Mouse (Mus musculus) limb, embryonic 14.5 days (tissue): ENCODE measurements around the gene Pla2g12b. TPM values are rescaled to one million over a fixed set of nuclear protein-coding genes. Genes with fewer than 3 reads are reported as not detected.

ENCODE experiments used
- ATAC-seq: fragments of 200-750 bp; cut with Nextera tagmentation; 2 replicates; pipeline ENCODE4 v1.8.0; 2017; ENCODE audit warnings: low read depth, moderate number of reproducible peaks, moderate TSS enrichment; ENCODE audit not compliant: low FRiP score
- DNase-seq: peaks from one replicate; pipeline ENCODE4 v3.0.0-alpha.2; 2015; ENCODE audit warnings: low spot score
- H3K27ac ChIP-seq: fragments of 300-500 bp; sonication (generic); replicated peaks from 2 replicates; pipeline ENCODE4 v1.5.1; 2014; ENCODE audit warnings: low read depth, mild to moderate bottlenecking, low read length, moderate library complexity, mixed read lengths
- H3K27me3 ChIP-seq: fragments of 300-500 bp; sonication (generic); 2 replicates; pipeline ENCODE4 v1.6.1; 2014; ENCODE audit warnings: low read length, mixed read lengths; ENCODE audit not compliant: control insufficient read depth, insufficient read depth
- H3K36me3 ChIP-seq: fragments of 300-500 bp; sonication (generic); 2 replicates; pipeline ENCODE4 v1.6.1; 2014; ENCODE audit warnings: mild to moderate bottlenecking, low read length, moderate library complexity, mixed read lengths; ENCODE audit not compliant: control insufficient read depth, insufficient read depth
- H3K4me1 ChIP-seq: fragments of 300-500 bp; sonication (generic); 2 replicates; pipeline ENCODE4 v1.6.1; 2014; ENCODE audit warnings: antibody characterized with exemption, low read length, mixed read lengths; ENCODE audit not compliant: control insufficient read depth, insufficient read depth
- H3K4me2 ChIP-seq: fragments of 300-500 bp; sonication (generic); replicated peaks from 2 replicates; pipeline ENCODE4 v1.6.1; 2014; ENCODE audit warnings: low read depth, mild to moderate bottlenecking, low read length, moderate library complexity; ENCODE audit not compliant: severe bottlenecking
- H3K4me3 ChIP-seq: fragments of 300-500 bp; sonication (generic); replicated peaks from 2 replicates; pipeline ENCODE4 v1.5.1; 2014; ENCODE audit warnings: low read length
- H3K9ac ChIP-seq: fragments of 300-500 bp; sonication (generic); 2 replicates; pipeline ENCODE4 v1.6.1; 2014; ENCODE audit warnings: mild to moderate bottlenecking, low read depth, low read length, moderate library complexity; ENCODE audit not compliant: severe bottlenecking
- H3K9me3 ChIP-seq: fragments of 300-500 bp; sonication (generic); 2 replicates; pipeline ENCODE4 v1.6.1; 2016; ENCODE audit warnings: low read length; ENCODE audit not compliant: control insufficient read depth
- POLR2A ChIP-seq: fragments of 200-500 bp; IDR thresholded peaks from 2 replicates; pipeline ENCODE4 v1.8.0; 2012; ENCODE audit warnings: inconsistent platforms, mild to moderate bottlenecking, moderate library complexity, borderline replicate concordance; ENCODE audit not compliant: insufficient read depth, insufficient read length; ENCODE audit errors: extremely low read depth
- WGBS: fragments of 180-500 bp; shearing (Covaris S2); extraction: QIAGEN DNeasy Blood & Tissue Kit; methylation state at CpG from one replicate; pipeline ENCODE4 v1.1.7; 2014; 5-methylcytosine and 5-hydroxymethylcytosine counted together
- polyA plus RNA-seq, 2 experiments: library from polyadenylated mRNA; depleted of rRNA in 1 of 2; stranded (reverse) in 1 of 2; unstranded in 1 of 2; fragments of >200 nt; fragmentation: Nextera tagmentation in 1 of 2; extraction: Ambion mirVana in 1 of 2; gene quantifications; 2 replicates each; pipeline versions ENCODE4 v1.2.1 to v1.2.3; 2012 to 2014

The Pla2g12b gene
- polyA plus RNA-seq, 2 experiments: not detected

DNA sequence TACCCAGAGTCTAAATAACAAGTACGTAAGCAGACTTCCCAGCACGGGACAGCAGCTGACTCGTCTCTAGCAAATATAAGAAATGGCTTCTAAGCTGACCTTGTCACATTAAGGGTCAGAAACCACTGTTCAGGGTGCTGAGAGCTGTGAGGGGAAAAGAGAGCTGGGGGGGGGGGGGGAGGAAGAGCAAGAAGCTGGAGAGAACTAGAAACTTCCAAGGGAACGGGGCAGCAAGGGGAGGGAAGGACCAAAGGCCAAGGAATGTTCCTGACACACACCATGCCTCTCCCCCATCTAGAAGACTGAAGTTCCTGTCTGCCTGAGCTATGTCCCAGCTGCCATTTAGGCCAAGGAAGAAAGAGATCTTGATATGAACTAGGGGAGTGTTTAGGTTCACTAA, 22.9 kb downstream of the Pla2g12b start:
- ATAC-seq (no peak), DNase-seq (no peak)
- Histone ChIP-seq H3K36me3 (no peaks in the 10 kb centered on the region), H3K4me1 (peaks cover 15% of the 10 kb centered on the region), H3K4me3 (no peak overlapping the region), H3K27me3 (no peaks in the 10 kb centered on the region), H3K9me3 (no peaks in the 10 kb centered on the region), H3K9ac (no peak overlapping the region), H3K4me2 (no peak overlapping the region), H3K27ac (no peak overlapping the region)
- 86% methylated on average over 4 of the region's 4 CpGs for WGBS
- TF ChIP-seq POLR2A: no peak

DNA sequence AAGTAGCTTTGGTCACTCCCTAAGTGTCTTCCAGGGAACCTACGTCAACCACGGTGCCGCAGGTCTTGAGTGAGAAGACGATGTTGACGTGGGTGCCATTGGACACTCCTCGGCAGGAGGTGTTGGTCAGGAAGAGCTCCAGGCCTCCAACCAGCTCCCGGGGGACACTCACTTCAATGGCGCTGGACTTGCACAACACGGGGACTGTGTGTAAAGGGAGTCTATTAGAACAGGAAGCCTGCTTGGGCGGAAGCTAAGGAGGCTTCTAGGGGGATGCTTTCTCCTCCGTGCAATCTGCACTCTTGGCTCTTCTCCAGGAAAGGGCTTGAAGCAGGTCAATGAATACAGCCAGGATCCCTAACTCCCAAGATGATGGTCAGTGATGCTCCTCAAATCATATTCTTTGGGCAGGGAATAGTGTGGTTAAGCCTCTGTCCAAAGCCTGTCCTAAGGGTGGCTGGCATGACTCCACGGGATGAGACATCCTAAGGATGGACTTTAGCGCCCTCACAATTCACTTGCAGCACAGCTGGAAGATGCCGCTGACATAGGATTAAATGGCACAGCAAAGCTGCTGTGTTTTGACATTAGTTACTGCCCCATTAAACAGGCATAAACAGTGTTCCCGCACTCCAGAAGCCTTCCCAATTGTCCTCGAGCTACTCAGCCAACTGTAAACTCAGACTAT, 26.1 kb downstream of the Pla2g12b start:
- H3K4me3 ChIP-seq: no peak overlapping the region
- no peak for TF ChIP-seq POLR2A
- no peak overlapping the region for H3K4me2 ChIP-seq
- ATAC-seq (no peak), DNase-seq (no peak)
- no peak overlapping the region for H3K9ac ChIP-seq
- no peaks in the 10 kb centered on the region for H3K36me3 ChIP-seq
- no peaks in the 10 kb centered on the region for H3K9me3 ChIP-seq
- H3K27ac ChIP-seq: no peak overlapping the region
- H3K4me1 ChIP-seq: peaks cover 8% of the 10 kb centered on the region
- H3K27me3 ChIP-seq: no peaks in the 10 kb centered on the region
- 77% methylated on average over 16 of the region's 16 CpGs for WGBS

DNA sequence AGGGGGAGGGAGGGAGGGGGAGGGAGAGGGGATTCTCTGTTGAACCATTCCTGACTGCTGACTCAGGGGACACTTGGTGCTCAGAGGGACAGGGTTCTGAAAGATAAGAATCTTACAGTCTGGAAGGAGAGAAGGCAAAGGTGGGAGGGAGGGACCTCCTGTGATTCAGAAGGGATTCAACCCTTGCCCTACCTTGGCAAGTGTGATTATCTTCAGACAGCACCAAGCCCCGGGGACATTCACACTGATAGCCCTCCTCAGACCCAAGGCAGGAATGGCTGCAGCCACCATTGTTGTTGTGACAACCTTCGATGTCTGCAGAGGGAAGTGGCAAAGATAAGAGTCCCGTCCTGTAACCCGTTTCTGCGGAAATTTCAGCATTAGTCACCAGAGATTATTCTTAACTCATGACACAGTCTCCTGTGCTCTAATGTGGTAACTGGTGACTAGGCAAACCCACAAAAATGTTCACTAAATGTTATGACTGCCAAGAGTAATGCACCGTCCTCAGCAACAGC, 27.3 kb downstream of the Pla2g12b start:
- Histone ChIP-seq H3K27me3 (no peaks in the 10 kb centered on the region), H3K4me3 (no peak overlapping the region), H3K9ac (no peak overlapping the region), H3K9me3 (no peaks in the 10 kb centered on the region), H3K27ac (no peak overlapping the region), H3K4me1 (no peaks in the 10 kb centered on the region), H3K4me2 (no peak overlapping the region), H3K36me3 (no peaks in the 10 kb centered on the region)
- ATAC-seq (no peak), DNase-seq (no peak)
- no peak for TF ChIP-seq POLR2A
- 73% methylated on average over 6 of the region's 6 CpGs for WGBS

DNA sequence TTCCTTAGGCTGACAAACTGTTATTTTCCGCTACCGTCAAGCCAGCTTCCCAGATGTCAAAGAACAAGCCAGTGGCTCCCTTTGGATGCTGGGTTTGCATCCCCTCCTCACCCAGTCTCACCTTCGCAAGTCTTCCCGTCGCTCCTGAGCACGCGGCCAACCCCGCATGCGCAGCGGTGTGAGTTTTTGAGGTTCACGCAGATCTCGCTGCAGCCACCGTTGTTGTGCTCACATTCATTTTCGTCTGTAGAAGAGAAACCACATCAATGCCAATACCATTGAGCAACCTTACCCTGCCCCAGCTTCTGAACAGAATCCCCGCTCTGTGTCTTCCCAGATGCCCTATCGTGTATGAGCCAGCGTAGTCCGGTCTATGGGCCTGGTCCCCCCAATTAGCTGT, 32.3 kb downstream of the Pla2g12b start:
- peaks cover 13% of the 10 kb centered on the region for H3K4me1 ChIP-seq
- no peak overlapping the region for H3K27ac ChIP-seq
- no peaks in the 10 kb centered on the region for H3K27me3 ChIP-seq
- no peak overlapping the region for H3K4me3 ChIP-seq
- H3K9ac ChIP-seq: no peak overlapping the region
- H3K9me3 ChIP-seq: no peaks in the 10 kb centered on the region
- no peak for TF ChIP-seq POLR2A
- ATAC-seq: no peak
- 94% methylated on average over 18 of the region's 18 CpGs for WGBS
- no peak overlapping the region for H3K4me2 ChIP-seq
- no peaks in the 10 kb centered on the region for H3K36me3 ChIP-seq
- DNase-seq: no peak

DNA sequence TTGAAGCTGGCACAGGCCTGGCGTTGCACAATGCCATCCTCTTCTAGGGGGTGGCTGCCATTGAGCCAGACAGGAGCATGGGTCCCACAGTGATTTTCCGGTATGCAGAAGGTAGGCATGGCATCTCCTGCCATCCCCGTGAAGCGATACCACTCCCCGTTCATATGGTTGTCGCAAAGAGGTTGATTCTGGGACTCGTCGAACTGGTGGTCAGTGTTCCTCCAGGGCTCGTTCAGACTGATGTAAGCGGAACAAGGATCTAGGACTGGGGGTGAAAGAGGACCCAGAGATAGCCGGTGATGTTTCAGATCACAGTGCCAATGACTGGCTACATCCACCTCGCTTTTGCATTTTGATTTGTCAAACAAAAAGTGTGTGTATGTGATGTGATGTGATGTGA, 35.2 kb downstream of the Pla2g12b start:
- WGBS: 87% methylated on average over 12 of the region's 12 CpGs
- H3K4me3 ChIP-seq: no peak overlapping the region
- no peaks in the 10 kb centered on the region for H3K27me3 ChIP-seq
- H3K4me2 ChIP-seq: no peak overlapping the region
- no peaks in the 10 kb centered on the region for H3K36me3 ChIP-seq
- ATAC-seq: no peak
- H3K4me1 ChIP-seq: peaks cover 13% of the 10 kb centered on the region
- no peak for TF ChIP-seq POLR2A
- no peak overlapping the region for H3K9ac ChIP-seq
- H3K9me3 ChIP-seq: no peaks in the 10 kb centered on the region
- DNase-seq: no peak
- H3K27ac ChIP-seq: no peak overlapping the region

DNA sequence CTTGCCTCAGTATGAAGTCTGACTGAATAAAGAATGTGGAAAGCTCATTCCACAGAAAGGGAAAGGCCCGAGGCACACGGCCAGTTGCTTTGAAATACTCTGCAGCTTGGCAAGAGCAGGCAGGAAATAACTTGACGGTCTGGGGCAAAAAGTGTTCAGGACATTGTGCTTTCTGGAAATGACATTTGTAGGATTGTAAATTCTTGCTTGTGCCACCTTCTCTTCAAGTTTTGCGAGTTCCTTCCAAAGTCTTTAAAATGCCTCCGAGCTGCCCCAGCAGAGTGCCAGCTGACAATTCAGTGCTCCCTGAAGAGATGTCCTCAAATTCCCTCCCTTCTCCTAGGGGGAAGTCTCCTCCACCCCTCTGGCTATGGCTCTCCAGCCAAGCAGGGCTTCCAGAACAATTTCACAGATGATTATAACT, 36.1 kb downstream of the Pla2g12b start:
- H3K27me3 ChIP-seq: no peaks in the 10 kb centered on the region
- no peaks in the 10 kb centered on the region for H3K9me3 ChIP-seq
- H3K36me3 ChIP-seq: no peaks in the 10 kb centered on the region
- WGBS: 15% methylated on average over 5 of the region's 5 CpGs
- ATAC-seq: no peak
- H3K4me1 ChIP-seq: peaks cover 13% of the 10 kb centered on the region
- peak overlapping the region; percentile 44; the same call in 1 of the 2 replicates for H3K27ac ChIP-seq
- DNase-seq: peak; percentile 82
- TF ChIP-seq POLR2A: no peak
- no peak overlapping the region for H3K4me2 ChIP-seq
- no peak overlapping the region for H3K4me3 ChIP-seq
- no peak overlapping the region for H3K9ac ChIP-seq
